Mouse (Mus musculus): ENCODE data around the gene Trnp1.
"Not testable (repeated sequence)": the region's sequence is repeated elsewhere in the genome, so short reads cannot be mapped to it uniquely, and the experiment has no call there.

- not testable (repeated sequence) for TF ChIP-seq EP300 (optimal IDR thresholded peaks at IDR 0.05); CTCF (IDR thresholded peaks at IDR 0.05; ENCODE audit: low read depth)
These were observed 14.2 kb upstream of the Trnp1 start for GRCm38 (mm10) chr4:133512511-133512910.

Measured in stomach, postnatal 0 days (tissue).